Mouse (Mus musculus) cerebellum, postnatal 25 days (tissue): ENCODE measurements at regions not wholly inside any gene's neighbourhood (a gene's known extent, or its start where the extent isn't known, plus 50 kb on each side); places are given as distances from the start of the nearest gene placed in this dataset.

Source experiments
- DNase-seq, 2 experiments: peaks; one replicate each; pipeline ENCODE4 v3.0.0; 2021; ENCODE audit warnings: mixed read lengths in 2 of 2

GRCm38 (mm10) chr9:23535872-23536271 is 313.0 kb downstream of the Bmper start:
- DNase-seq: no peak

- DNase-seq: no peak
Measured at GRCm38 (mm10) chr9:23538051-23538450, 315.2 kb downstream of the Bmper start.

GRCm38 (mm10) chr9:23551692-23552091 is 328.8 kb downstream of the Bmper start:
- DNase-seq: no peak

GRCm38 (mm10) chr9:23553766-23554165 is 330.9 kb downstream of the Bmper start:
- DNase-seq: no peak

GRCm38 (mm10) chr9:23557601-23558000 is 334.7 kb downstream of the Bmper start:
- DNase-seq: no peak

GRCm38 (mm10) chr9:23561924-23562323 is 339.0 kb downstream of the Bmper start:
- DNase-seq: no peak

GRCm38 (mm10) chr9:23567081-23567480 is 344.2 kb downstream of the Bmper start:
- no peak for DNase-seq

- no peak for DNase-seq
Measured at GRCm38 (mm10) chr9:23570150-23570549, 347.3 kb downstream of the Bmper start.

GRCm38 (mm10) chr9:23576314-23576713 is 353.4 kb downstream of the Bmper start:
- no peak for DNase-seq

- DNase-seq: peak; percentile 19 to 25
Measured at GRCm38 (mm10) chr9:23580155-23580554, 357.3 kb downstream of the Bmper start.

- peak; percentile 91 to 93 for DNase-seq
Measured at GRCm38 (mm10) chr9:23581039-23581606, 358.2 kb downstream of the Bmper start.

- DNase-seq: peak in 1 of 2 experiments; percentile 20
Measured at GRCm38 (mm10) chr9:23584561-23584960, 361.7 kb downstream of the Bmper start.

GRCm38 (mm10) chr9:23589024-23589423 is 366.1 kb downstream of the Bmper start:
- DNase-seq: no peak

- no peak for DNase-seq
Measured at GRCm38 (mm10) chr9:23591906-23592305, 369.0 kb downstream of the Bmper start.

GRCm38 (mm10) chr9:23600623-23601022 is 377.7 kb downstream of the Bmper start:
- no peak for DNase-seq
